Mouse (Mus musculus) cerebellum, adult 2 months (tissue): ENCODE data around the gene Wwox. TPM values are rescaled to one million over a fixed set of nuclear protein-coding genes. Genes with fewer than 3 reads are reported as not detected.
"Not testable (repeated sequence)": the region's sequence is repeated elsewhere in the genome, so short reads cannot be mapped to it uniquely, and the experiment has no call there.

Source experiments
- DNase-seq, 2 experiments: peaks; one replicate each; pipeline ENCODE4 v3.0.0; 2021
- H3K27ac ChIP-seq: fragments of 200-500 bp; 2 replicates; pipeline ENCODE4 v1.5.1; 2012; ENCODE audit warnings: low read length, control low read depth, inconsistent platforms; ENCODE audit not compliant: insufficient read depth
- H3K27me3 ChIP-seq: fragments of 200-500 bp; 2 replicates; pipeline ENCODE4 v1.6.1; 2012; ENCODE audit warnings: inconsistent platforms, mild to moderate bottlenecking, low read length, moderate library complexity; ENCODE audit not compliant: control insufficient read depth, insufficient read depth
- H3K4me1 ChIP-seq: fragments of 200-500 bp; 2 replicates; pipeline ENCODE4 v1.6.1; 2011; ENCODE audit warnings: low read length; ENCODE audit not compliant: control insufficient read depth, insufficient read depth
- H3K4me3 ChIP-seq: fragments of 200-500 bp; replicated peaks from 2 replicates; pipeline ENCODE3; 2011; ENCODE audit warnings: mild to moderate bottlenecking, low read depth, low read length, control low read depth; ENCODE audit not compliant: insufficient read depth
- CTCF ChIP-seq: fragments of 200-500 bp; IDR thresholded peaks from 2 replicates; pipeline ENCODE4 v1.5.1; 2011; ENCODE audit warnings: low read depth, mild to moderate bottlenecking, control low read depth, low read length, moderate library complexity, borderline replicate concordance; ENCODE audit not compliant: insufficient read depth
- POLR2A ChIP-seq: fragments of 200-500 bp; IDR thresholded peaks from 2 replicates; pipeline ENCODE4 v1.6.1; 2011; ENCODE audit warnings: low read length, control low read depth, borderline replicate concordance; ENCODE audit not compliant: insufficient read depth
- WGBS: fragments of 180-500 bp; shearing (Covaris S2); methylation state at CpG from one replicate; pipeline ENCODE4 v1.1.7; 2018; 5-methylcytosine and 5-hydroxymethylcytosine counted together
- polyA plus RNA-seq: library from polyadenylated mRNA; depleted of rRNA; stranded (reverse); fragments of >200 nt; gene quantifications from 2 replicates; pipeline ENCODE4 v1.2.3, GENCODE M21; 2012

Wwox gene
- polyA plus RNA-seq, 1 experiment: 35.2 TPM

DNA sequence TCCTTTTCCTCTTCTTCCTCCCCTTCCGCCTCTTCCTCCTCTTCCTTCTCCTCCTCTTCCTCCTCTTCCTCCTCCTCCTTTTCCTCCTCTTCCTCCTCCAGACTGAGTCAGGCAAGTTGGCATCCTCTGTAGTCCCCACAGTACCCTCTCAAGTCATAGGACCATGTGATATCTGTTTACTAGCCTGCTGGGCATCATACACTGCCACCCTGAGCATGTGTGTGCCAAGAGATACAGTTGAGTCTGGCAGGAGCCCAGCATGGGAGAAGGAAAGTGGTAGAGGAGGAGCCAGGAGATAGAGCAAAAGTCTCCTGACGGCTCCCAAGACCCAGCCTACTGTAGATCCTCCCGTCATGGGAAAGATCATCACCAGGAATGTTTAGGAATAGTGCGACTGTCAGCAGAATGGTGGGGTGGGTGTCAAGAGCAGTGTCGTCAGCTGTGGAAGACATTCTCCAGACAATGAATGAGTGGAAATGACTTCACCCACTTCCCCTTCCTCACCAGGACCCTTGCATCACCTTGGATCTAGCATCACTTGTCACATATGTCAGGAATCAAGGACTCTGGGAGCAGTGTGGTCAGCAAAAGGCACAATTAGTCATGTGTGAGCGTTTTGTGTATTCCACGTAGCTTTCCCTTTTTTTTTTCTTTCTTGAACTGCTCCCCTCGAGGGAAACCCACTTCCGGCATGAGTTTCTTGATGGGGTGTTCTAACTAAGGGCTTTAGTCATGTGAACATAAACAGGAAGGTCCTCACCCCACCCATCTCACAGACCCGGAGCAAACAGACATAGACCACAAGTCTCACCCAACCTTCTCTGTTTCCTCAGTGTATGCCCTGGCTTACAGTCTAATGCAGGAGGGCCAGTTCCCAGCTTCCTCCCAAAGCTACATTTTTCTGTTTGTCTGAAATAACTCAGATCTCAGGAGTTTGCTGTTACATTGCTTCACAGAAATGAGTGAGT is 375.6 kb downstream of the Wwox start:
- no peak overlapping the region for H3K27ac ChIP-seq
- DNase-seq: no peak
- H3K4me1 ChIP-seq: no peaks in the 10 kb centered on the region
- H3K27me3 ChIP-seq: no peaks in the 10 kb centered on the region
- TF ChIP-seq POLR2A (no peak), CTCF (no peak)
- no peak overlapping the region for H3K4me3 ChIP-seq
- WGBS: 81% methylated on average over 10 of the region's 10 CpGs

DNA sequence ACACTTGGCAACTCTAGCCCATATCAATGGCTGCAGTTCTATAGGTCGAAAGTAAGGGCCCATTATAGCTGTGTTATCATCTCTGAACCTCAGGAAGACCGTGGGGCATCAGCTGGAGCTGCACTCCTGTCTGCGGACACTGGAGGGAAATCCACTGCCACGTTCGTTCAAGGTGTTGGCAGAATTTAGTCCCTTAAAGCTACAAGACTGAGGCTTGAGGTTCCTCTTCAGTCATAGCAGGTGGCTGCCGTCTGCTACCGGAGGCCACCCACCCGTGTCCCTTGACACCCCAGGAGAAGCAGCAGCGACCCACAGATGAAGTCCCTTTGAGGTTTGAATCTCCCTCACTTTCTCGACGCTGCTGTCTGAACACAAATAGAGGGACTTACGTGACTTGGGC is 376.9 kb downstream of the Wwox start:
- no peak overlapping the region for H3K4me3 ChIP-seq

DNA sequence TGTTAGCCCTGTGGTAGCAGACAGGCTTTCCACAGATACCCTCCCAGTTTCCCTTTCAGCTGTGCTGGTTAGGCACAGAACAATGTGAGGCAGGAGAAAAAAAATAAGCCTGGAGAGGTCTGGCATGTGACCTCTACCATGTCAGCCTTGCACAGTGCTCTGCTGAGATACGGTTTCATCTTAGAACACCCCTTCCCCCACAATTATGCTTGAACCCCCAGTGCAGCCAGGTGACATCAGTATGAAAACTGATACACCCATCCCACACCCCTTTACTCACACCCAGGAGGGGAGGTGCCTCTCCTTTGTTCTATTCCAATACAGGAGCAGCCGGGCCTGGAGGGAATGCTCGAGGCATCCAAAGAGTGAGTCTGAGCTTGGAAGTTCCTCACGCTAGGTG is 377.5 kb downstream of the Wwox start:
- Histone ChIP-seq H3K4me3 (no peak overlapping the region), H3K27ac (no peak overlapping the region), H3K4me1 (no peaks in the 10 kb centered on the region), H3K27me3 (no peaks in the 10 kb centered on the region)
- WGBS: 76% methylated on average over 4 of the region's 4 CpGs
- no peak for DNase-seq
- TF ChIP-seq POLR2A (no peak), CTCF (no peak)

More for the DNA sequence above, 376.9 kb downstream of the Wwox start:
- Histone ChIP-seq H3K27me3 (no peaks in the 10 kb centered on the region), H3K27ac (no peak overlapping the region), H3K4me1 (no peaks in the 10 kb centered on the region)
- DNase-seq: no peak
- TF ChIP-seq POLR2A: no peak
- no peak for TF ChIP-seq CTCF
- 61% methylated on average over 12 of the region's 12 CpGs for WGBS

DNA sequence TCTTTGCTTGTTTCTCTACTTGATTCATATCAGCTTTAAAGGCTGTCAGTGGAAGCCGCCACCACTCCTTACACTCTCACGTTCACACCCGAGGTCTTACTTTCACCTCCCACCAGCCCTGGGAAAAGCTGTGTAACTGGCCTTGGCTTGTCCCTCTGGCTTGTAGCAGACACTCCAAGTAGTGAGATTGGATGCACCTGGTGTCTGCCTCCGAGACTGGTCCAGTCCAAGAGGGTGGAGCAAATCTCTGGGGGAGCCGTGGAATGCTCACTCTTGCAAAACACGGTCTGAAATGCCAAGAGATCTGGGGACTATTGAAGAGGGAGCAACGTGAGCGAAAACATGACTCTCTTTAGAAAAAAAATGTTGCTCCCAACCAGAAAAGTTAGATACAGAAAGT is 382.1 kb downstream of the Wwox start:
- no peaks in the 10 kb centered on the region for H3K27me3 ChIP-seq
- WGBS: 39% methylated on average over 8 of the region's 8 CpGs
- no peak overlapping the region for H3K27ac ChIP-seq

DNA sequence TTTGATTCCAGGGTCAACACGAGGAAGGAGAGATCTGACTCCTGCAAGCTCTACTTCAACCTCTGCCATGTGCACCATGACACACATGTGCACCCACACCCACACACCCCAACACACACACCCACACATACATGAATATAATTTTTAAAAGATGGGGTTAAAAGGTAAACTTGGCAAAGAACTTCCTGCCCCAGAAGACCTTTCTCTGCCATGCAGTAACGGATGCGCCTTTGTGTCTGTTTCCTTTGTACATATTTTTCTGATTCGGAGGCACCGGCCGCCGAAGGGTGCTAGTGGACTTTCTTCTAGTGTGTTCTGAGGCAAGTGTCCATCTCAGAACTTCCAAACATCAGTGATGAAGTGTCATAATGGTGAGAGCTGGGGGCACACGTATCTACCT is 386.0 kb downstream of the Wwox start:
- TF ChIP-seq POLR2A: no peak
- no peak for TF ChIP-seq CTCF
- no peak overlapping the region for H3K27ac ChIP-seq
- DNase-seq: no peak
- H3K27me3 ChIP-seq: no peaks in the 10 kb centered on the region
- H3K4me1 ChIP-seq: 0 out of 2 replicates have a peak, but pooled peaks cover 5% of the 10 kb centered on the region
- 88% methylated on average over 8 of the region's 8 CpGs for WGBS
- no peak overlapping the region for H3K4me3 ChIP-seq

More for the DNA sequence above, 382.1 kb downstream of the Wwox start:
- Histone ChIP-seq H3K4me3 (no peak overlapping the region), H3K4me1 (no peaks in the 10 kb centered on the region)
- TF ChIP-seq POLR2A (no peak), CTCF (no peak)
- DNase-seq: no peak

DNA sequence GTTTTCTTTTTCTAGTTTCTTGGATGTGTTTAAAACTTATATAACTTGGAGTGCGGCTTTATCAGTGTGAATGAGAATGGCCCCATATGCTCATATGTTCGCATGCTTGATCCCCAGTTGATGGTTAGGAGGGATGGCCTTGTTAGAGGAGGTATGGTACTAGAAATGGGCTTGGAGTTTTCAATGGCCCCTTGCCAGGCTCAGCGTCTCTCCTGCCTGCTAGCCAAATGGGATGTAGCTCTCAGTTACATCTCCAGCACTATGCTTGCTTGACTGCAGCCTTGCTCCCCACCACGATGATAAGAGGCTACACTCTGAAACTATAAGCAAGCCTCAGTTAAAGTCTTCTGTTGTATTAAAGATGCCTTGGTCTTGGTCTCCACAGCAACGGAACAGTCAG is 387.5 kb downstream of the Wwox start:
- no peak overlapping the region for H3K27ac ChIP-seq
- no peak overlapping the region for H3K4me3 ChIP-seq
- TF ChIP-seq CTCF (no peak), POLR2A (no peak)
- no peaks in the 10 kb centered on the region for H3K27me3 ChIP-seq
- 0 out of 2 replicates have a peak, but pooled peaks cover 5% of the 10 kb centered on the region for H3K4me1 ChIP-seq
- 42% methylated on average over 5 of the region's 5 CpGs for WGBS
- DNase-seq: peak; percentile 15 to 18

DNA sequence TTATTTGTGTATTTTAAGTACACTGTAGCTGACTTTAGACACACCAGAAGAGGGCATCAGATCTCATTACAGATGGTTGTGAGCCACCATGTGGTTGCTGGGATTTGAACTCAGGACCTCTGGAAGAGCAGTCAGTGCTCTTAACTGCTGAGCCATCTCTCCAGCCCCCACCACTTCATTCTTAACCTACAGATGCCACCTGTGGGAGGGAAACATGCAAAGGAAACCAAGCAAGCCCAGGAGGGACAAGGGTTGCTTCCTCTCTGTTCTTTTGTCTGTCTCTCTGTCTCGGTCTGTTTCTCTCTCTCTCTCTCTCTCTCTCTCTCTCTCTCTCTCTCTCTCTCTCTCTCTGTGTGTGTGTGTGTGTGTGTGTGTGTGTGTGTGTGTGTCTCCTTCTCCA is 388.4 kb downstream of the Wwox start:
- H3K27ac ChIP-seq, H3K4me3 ChIP-seq, DNase-seq, H3K27me3 ChIP-seq, H3K4me1 ChIP-seq: not testable (repeated sequence)
- WGBS: 100% methylated on average over 1 of the region's 1 CpGs

DNA sequence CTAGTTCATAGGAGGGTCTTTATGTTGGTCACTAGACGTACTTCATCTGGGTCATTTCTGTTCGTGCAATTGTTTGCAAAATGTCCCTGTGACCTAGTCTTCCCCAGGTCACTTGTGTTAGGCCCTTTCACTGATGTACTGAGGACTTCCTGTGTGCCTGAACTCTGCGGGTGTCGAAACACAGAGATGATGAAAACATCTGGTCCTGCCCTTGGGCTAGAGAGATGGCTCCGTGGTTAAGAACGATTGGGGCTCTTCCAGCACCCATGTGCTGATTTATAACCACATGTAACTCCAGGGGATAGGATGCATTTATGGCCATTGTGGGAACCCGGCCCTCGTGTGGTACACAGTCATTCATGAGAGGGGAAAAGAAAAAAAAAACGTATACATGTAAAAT is 392.1 kb downstream of the Wwox start:
- WGBS: 90% methylated on average over 9 of the region's 9 CpGs

More for the DNA sequence above, 392.1 kb downstream of the Wwox start:
- TF ChIP-seq CTCF (no peak), POLR2A (no peak)
- no peaks in the 10 kb centered on the region for H3K27me3 ChIP-seq
- no peak overlapping the region for H3K27ac ChIP-seq
- H3K4me3 ChIP-seq: no peak overlapping the region
- DNase-seq: no peak
- H3K4me1 ChIP-seq: peaks cover 8% of the 10 kb centered on the region; the same call in 1 of the 2 replicates
